Mouse (Mus musculus) hindbrain, embryonic 12.5 days (tissue): ENCODE results near the gene Rsph9. TPM values are rescaled to one million over a fixed set of nuclear protein-coding genes. Genes with fewer than 3 reads are reported as not detected.

Source experiments
- ATAC-seq: fragments of 200-750 bp; cut with Nextera tagmentation; 2 replicates; pipeline ENCODE4 v1.8.0; 2017; ENCODE audit warnings: moderate TSS enrichment; ENCODE audit not compliant: low FRiP score
- H3K27ac ChIP-seq: fragments of 300-500 bp; sonication (generic); 2 replicates; pipeline ENCODE4 v1.5.1; 2016; ENCODE audit warnings: mild to moderate bottlenecking
- H3K27me3 ChIP-seq: fragments of 300-500 bp; sonication (generic); 2 replicates; pipeline ENCODE4 v1.6.1; 2016; ENCODE audit warnings: mild to moderate bottlenecking
- H3K36me3 ChIP-seq: fragments of 300-500 bp; sonication (generic); 2 replicates; pipeline ENCODE4 v1.6.1; 2016; ENCODE audit warnings: mild to moderate bottlenecking
- H3K4me1 ChIP-seq: fragments of 300-500 bp; sonication (generic); 2 replicates; pipeline ENCODE4 v1.6.1; 2016
- H3K4me2 ChIP-seq: fragments of 300-500 bp; sonication (generic); replicated peaks from 2 replicates; pipeline ENCODE4 v1.6.1; 2016; ENCODE audit warnings: mild to moderate bottlenecking
- H3K4me3 ChIP-seq: fragments of 300-500 bp; sonication (generic); 2 replicates; pipeline ENCODE4 v1.5.1; 2016; ENCODE audit warnings: mild to moderate bottlenecking
- H3K9ac ChIP-seq: fragments of 300-500 bp; sonication (generic); 2 replicates; pipeline ENCODE4 v1.6.1; 2016; ENCODE audit warnings: mild to moderate bottlenecking, moderate library complexity
- H3K9me3 ChIP-seq: fragments of 300-500 bp; sonication (generic); replicated peaks from 2 replicates; pipeline ENCODE4 v1.6.1; 2016; ENCODE audit warnings: mild to moderate bottlenecking
- WGBS: fragments of 180-500 bp; shearing (Covaris S2); methylation state at CpG from one replicate; pipeline ENCODE4 v1.1.7; 2016; 5-methylcytosine and 5-hydroxymethylcytosine counted together
- polyA plus RNA-seq: library from polyadenylated mRNA; unstranded; fragments of >200 nt; fragmentation: Nextera tagmentation; extraction: Ambion mirVana; gene quantifications from 2 replicates; pipeline ENCODE4 v1.2.1, GENCODE M21; 2016

The Rsph9 gene
- polyA plus RNA-seq = 20.3 and 21.5 TPM in 2 replicates

GRCm38 (mm10) chr17:46143578-46144423 lies at the start of gene Rsph9:
TSS of gene Rsph9 (minus strand) at chr17:46144216.
- H3K4me2 ChIP-seq = peak within 1 kb of the TSS; percentile 72
- ATAC-seq = peak; percentile 95
- peak within 1 kb of the TSS; percentile 49 for H3K27ac ChIP-seq
- H3K9me3 ChIP-seq = no peaks in the 10 kb centered on the region
- H3K9ac ChIP-seq = peak within 1 kb of the TSS; percentile 64
- peaks cover 29% of the 10 kb centered on the region for H3K36me3 ChIP-seq
- H3K4me1 ChIP-seq = peaks cover 15% of the 10 kb centered on the region
- WGBS = 8% methylated on average over 37 of the region's 37 CpGs
- peak within 1 kb of the TSS; percentile 47 for H3K4me3 ChIP-seq
- H3K27me3 ChIP-seq = no peaks in the 10 kb centered on the region

- Histone ChIP-seq H3K27me3 (no peaks in the 10 kb centered on the region), H3K9me3 (no peaks in the 10 kb centered on the region), H3K9ac (no peak overlapping the region), H3K36me3 (peaks cover 85% of the 10 kb centered on the region), H3K4me3 (no peak overlapping the region), H3K4me1 (no peaks in the 10 kb centered on the region), H3K27ac (no peak overlapping the region), H3K4me2 (no peak overlapping the region)
- 94% methylated on average over 2 of the region's 2 CpGs for WGBS
- ATAC-seq = no peak
These were observed 44.8 kb upstream of the Rsph9 start for GRCm38 (mm10) chr17:46188829-46189228.

- ATAC-seq = no peak
These were observed 38.3 kb upstream of the Rsph9 start for GRCm38 (mm10) chr17:46182273-46182672.

GRCm38 (mm10) chr17:46170538-46170937 lies 26.5 kb upstream of the Rsph9 start:
- Histone ChIP-seq H3K4me3 (no peak overlapping the region), H3K27ac (no peak overlapping the region), H3K9me3 (no peaks in the 10 kb centered on the region), H3K36me3 (peaks cover 68% of the 10 kb centered on the region), H3K27me3 (no peaks in the 10 kb centered on the region), H3K4me2 (no peak overlapping the region), H3K9ac (no peak overlapping the region), H3K4me1 (no peaks in the 10 kb centered on the region)
- ATAC-seq = no peak
- 79% methylated on average over 3 of the region's 3 CpGs for WGBS

More at GRCm38 (mm10) chr17:46182273-46182672, 38.3 kb upstream of the Rsph9 start:
- H3K4me2 ChIP-seq = no peak overlapping the region
- peaks cover 87% of the 10 kb centered on the region for H3K36me3 ChIP-seq
- no peaks in the 10 kb centered on the region for H3K27me3 ChIP-seq
- H3K9ac ChIP-seq = no peak overlapping the region
- WGBS = 80% methylated on average over 4 of the region's 4 CpGs
- no peak overlapping the region for H3K4me3 ChIP-seq
- no peak overlapping the region for H3K27ac ChIP-seq
- H3K9me3 ChIP-seq = no peaks in the 10 kb centered on the region
- no peaks in the 10 kb centered on the region for H3K4me1 ChIP-seq

GRCm38 (mm10) chr17:46168768-46169167 lies 24.8 kb upstream of the Rsph9 start:
- peaks cover 78% of the 10 kb centered on the region for H3K36me3 ChIP-seq
- H3K27me3 ChIP-seq = no peaks in the 10 kb centered on the region
- WGBS = 90% methylated on average over 5 of the region's 5 CpGs
- no peak overlapping the region for H3K27ac ChIP-seq
- H3K9me3 ChIP-seq = no peaks in the 10 kb centered on the region
- H3K9ac ChIP-seq = no peak overlapping the region
- no peak for ATAC-seq
- no peaks in the 10 kb centered on the region for H3K4me1 ChIP-seq
- no peak overlapping the region for H3K4me2 ChIP-seq
- no peak overlapping the region for H3K4me3 ChIP-seq

- peaks cover 82% of the 10 kb centered on the region for H3K36me3 ChIP-seq
- 58% methylated on average over 5 of the region's 5 CpGs for WGBS
- peaks cover under 1% of the 10 kb centered on the region; the same call in 1 of the 2 replicates for H3K4me1 ChIP-seq
- ATAC-seq = no peak
- H3K9ac ChIP-seq = no peak overlapping the region
- no peak overlapping the region for H3K4me2 ChIP-seq
- H3K9me3 ChIP-seq = no peaks in the 10 kb centered on the region
- H3K4me3 ChIP-seq = no peak overlapping the region
- no peaks in the 10 kb centered on the region for H3K27me3 ChIP-seq
- no peak overlapping the region for H3K27ac ChIP-seq
These were observed 24.3 kb upstream of the Rsph9 start for GRCm38 (mm10) chr17:46168318-46168717.

GRCm38 (mm10) chr17:46167014-46167413 lies 23.0 kb upstream of the Rsph9 start:
- no peak overlapping the region for H3K4me3 ChIP-seq

GRCm38 (mm10) chr17:46166270-46166669 lies 22.3 kb upstream of the Rsph9 start:
- no peak overlapping the region for H3K27ac ChIP-seq
- H3K36me3 ChIP-seq = peaks cover 70% of the 10 kb centered on the region
- H3K4me1 ChIP-seq = peaks cover 20% of the 10 kb centered on the region
- no peaks in the 10 kb centered on the region for H3K9me3 ChIP-seq
- H3K4me2 ChIP-seq = no peak overlapping the region
- H3K4me3 ChIP-seq = no peak overlapping the region
- ATAC-seq = no peak
- WGBS = 87% methylated on average over 5 of the region's 5 CpGs
- H3K27me3 ChIP-seq = no peaks in the 10 kb centered on the region
- no peak overlapping the region for H3K9ac ChIP-seq

More at GRCm38 (mm10) chr17:46167014-46167413, 23.0 kb upstream of the Rsph9 start:
- Histone ChIP-seq H3K4me1 (peaks cover 13% of the 10 kb centered on the region), H3K9ac (no peak overlapping the region), H3K9me3 (no peaks in the 10 kb centered on the region), H3K27ac (no peak overlapping the region), H3K4me2 (no peak overlapping the region), H3K36me3 (peaks cover 74% of the 10 kb centered on the region), H3K27me3 (no peaks in the 10 kb centered on the region)
- 87% methylated on average over 11 of the region's 11 CpGs for WGBS
- ATAC-seq = no peak

- Histone ChIP-seq H3K4me2 (no peak overlapping the region), H3K27me3 (no peaks in the 10 kb centered on the region), H3K9ac (no peak overlapping the region), H3K36me3 (peaks cover 62% of the 10 kb centered on the region), H3K4me3 (no peak overlapping the region), H3K9me3 (no peaks in the 10 kb centered on the region), H3K27ac (no peak overlapping the region), H3K4me1 (peaks cover 20% of the 10 kb centered on the region)
- 82% methylated on average over 12 of the region's 12 CpGs for WGBS
- no peak for ATAC-seq
These were observed 21.4 kb upstream of the Rsph9 start for GRCm38 (mm10) chr17:46165460-46165859.

- peaks cover 59% of the 10 kb centered on the region for H3K36me3 ChIP-seq
These were observed 20.8 kb upstream of the Rsph9 start for GRCm38 (mm10) chr17:46164791-46165190.

GRCm38 (mm10) chr17:46164301-46164700 lies 20.3 kb upstream of the Rsph9 start:
- H3K36me3 ChIP-seq = peaks cover 59% of the 10 kb centered on the region
- WGBS = 96% methylated on average over 8 of the region's 8 CpGs

More at GRCm38 (mm10) chr17:46164791-46165190, 20.8 kb upstream of the Rsph9 start:
- no peak for ATAC-seq
- no peak overlapping the region for H3K9ac ChIP-seq
- H3K27me3 ChIP-seq = no peaks in the 10 kb centered on the region
- no peak overlapping the region for H3K27ac ChIP-seq
- H3K9me3 ChIP-seq = no peaks in the 10 kb centered on the region
- H3K4me1 ChIP-seq = peaks cover 22% of the 10 kb centered on the region
- 92% methylated on average over 10 of the region's 10 CpGs for WGBS
- H3K4me2 ChIP-seq = no peak overlapping the region
- H3K4me3 ChIP-seq = no peak overlapping the region

GRCm38 (mm10) chr17:46162951-46163421 lies 19.0 kb upstream of the Rsph9 start:
- Histone ChIP-seq H3K4me1 (peaks cover 24% of the 10 kb centered on the region), H3K27ac (no peak overlapping the region), H3K4me2 (no peak overlapping the region), H3K9ac (no peak overlapping the region), H3K4me3 (no peak overlapping the region), H3K36me3 (peaks cover 48% of the 10 kb centered on the region), H3K27me3 (no peaks in the 10 kb centered on the region), H3K9me3 (no peaks in the 10 kb centered on the region)
- no peak for ATAC-seq
- WGBS = 90% methylated on average over 9 of the region's 9 CpGs

More at GRCm38 (mm10) chr17:46164301-46164700, 20.3 kb upstream of the Rsph9 start:
- Histone ChIP-seq H3K4me2 (no peak overlapping the region), H3K4me1 (peaks cover 24% of the 10 kb centered on the region), H3K4me3 (no peak overlapping the region), H3K9ac (no peak overlapping the region), H3K27me3 (no peaks in the 10 kb centered on the region), H3K27ac (no peak overlapping the region), H3K9me3 (no peaks in the 10 kb centered on the region)
- no peak for ATAC-seq
